Mouse (Mus musculus) T-helper 17 cell (primary cell): ENCODE data around the gene Cacna1d.

Source experiments
- in situ Hi-C, 2 experiments: fragments of 300-600 bp; cut with MboI, MseI; formaldehyde crosslinking; loops; 1 replicate in 1 of 2; 2 replicates in 1 of 2; pipeline ENCODE4 v1.15.1; 2025; ENCODE audit warnings: high pct_unique_total_duplicates in 2 of 2

Cacna1d gene

GRCm38 (mm10) chr14:29997345-29997744, 493.9 kb downstream of the Cacna1d start:
- in situ Hi-C loops = loop anchor here in 1 of 2 experiments (5.0 kb wide), 1 partner anchor 100 kb away; no protein-coding TSS in a partner anchor

GRCm38 (mm10) chr14:29996000-29996751, 495.1 kb downstream of the Cacna1d start:
- in situ Hi-C loops = loop anchor here in 1 of 2 experiments (5.0 kb wide), 1 partner anchor 101 kb away; no protein-coding TSS in a partner anchor

DNA sequence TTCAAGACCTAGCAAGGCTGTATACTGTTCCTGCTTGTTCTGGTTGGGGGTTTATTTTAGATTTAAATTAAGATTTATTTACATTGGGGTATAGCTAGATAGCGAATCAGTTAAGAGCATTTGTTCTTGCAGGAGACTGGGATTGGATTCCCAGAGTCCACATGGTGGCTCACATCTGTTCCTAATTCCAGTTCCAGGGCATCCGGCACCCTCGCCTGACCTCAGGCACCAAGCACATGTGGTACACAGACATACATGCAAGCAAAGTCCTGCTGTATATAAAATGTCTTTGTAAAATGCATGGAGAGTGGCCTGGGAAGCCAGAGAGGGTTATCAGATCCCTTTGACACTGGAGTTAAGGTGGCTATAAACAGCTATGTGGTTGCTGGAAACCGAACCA, 496.3 kb downstream of the Cacna1d start:
- in situ Hi-C loops = loop anchor here in 1 of 2 experiments (5.0 kb wide), 1 partner anchor 102 kb away; no protein-coding TSS in a partner anchor
